Mouse (Mus musculus): ENCODE data around the gene Rhcg. TPM values are rescaled to one million over a fixed set of nuclear protein-coding genes. Genes with fewer than 3 reads are reported as not detected.

Gene Rhcg
- polyA plus RNA-seq, 1 experiment = not detected

GRCm38 (mm10) chr7:79572191-79572818, 45.2 kb downstream of the Rhcg start:
- TF ChIP-seq USF1 (IDR thresholded peaks at IDR 0.05; ENCODE audit: low read depth) (no peak), CTCF (IDR thresholded peaks at IDR 0.05; ENCODE audit: control insufficient read depth, insufficient read depth, insufficient read length) (no peak), MYOG (IDR thresholded peaks at IDR 0.05; ENCODE audit: control insufficient read depth, extremely low read depth, insufficient read length) (no peak), MYOD1 (IDR thresholded peaks at IDR 0.05; ENCODE audit: control insufficient read depth, insufficient read length, low read depth) (no peak), CEBPB (IDR thresholded peaks at IDR 0.05; ENCODE audit: low read depth) (no peak)
- no peaks in the 10 kb centered on the region for H3K79me3 ChIP-seq (ENCODE audit: low read depth)
- no peaks in the 10 kb centered on the region for H3K79me2 ChIP-seq (ENCODE audit: control insufficient read depth, insufficient read depth)
- peaks cover 73% of the 10 kb centered on the region for H3K27me3 ChIP-seq (ENCODE audit: control insufficient read depth, insufficient read depth, insufficient read length)
- no peak overlapping the region for H3K4me3 ChIP-seq (ENCODE audit: insufficient read depth, poor library complexity, severe bottlenecking)
- no peak overlapping the region for H3ac ChIP-seq (ENCODE audit: control insufficient read depth, insufficient read length, low read depth)
- H3K36me3 ChIP-seq (ENCODE audit: control insufficient read depth, insufficient read depth) = no peaks in the 10 kb centered on the region

- Histone ChIP-seq H3K27me3 (ENCODE audit: control insufficient read depth, insufficient read depth, insufficient read length) (peaks cover 50% of the 10 kb centered on the region), H3K36me3 (ENCODE audit: control insufficient read depth, insufficient read depth) (no peaks in the 10 kb centered on the region), H3K79me3 (ENCODE audit: low read depth) (no peaks in the 10 kb centered on the region), H3ac (ENCODE audit: control insufficient read depth, insufficient read length, low read depth) (no peak overlapping the region), H3K79me2 (ENCODE audit: control insufficient read depth, insufficient read depth) (no peaks in the 10 kb centered on the region), H3K4me3 (ENCODE audit: insufficient read depth, poor library complexity, severe bottlenecking) (no peak overlapping the region)
- TF ChIP-seq CEBPB (IDR thresholded peaks at IDR 0.05; ENCODE audit: low read depth) (no peak), FOSL1 (IDR thresholded peaks at IDR 0.05; ENCODE audit: insufficient read depth, low read length, poor library complexity, severe bottlenecking) (no peak), MYOG (IDR thresholded peaks at IDR 0.05; ENCODE audit: control insufficient read depth, extremely low read depth, insufficient read length) (no peak), MAX (IDR thresholded peaks at IDR 0.05) (no peak), CTCF (IDR thresholded peaks at IDR 0.05; ENCODE audit: control insufficient read depth, insufficient read depth, insufficient read length) (no peak), MYOD1 (IDR thresholded peaks at IDR 0.05; ENCODE audit: control insufficient read depth, insufficient read length, low read depth) (no peak), USF1 (IDR thresholded peaks at IDR 0.05; ENCODE audit: low read depth) (no peak)
Measured at GRCm38 (mm10) chr7:79568937-79569535, 48.4 kb downstream of the Rhcg start.

- H3K36me3 ChIP-seq (ENCODE audit: control insufficient read depth, insufficient read depth) = no peaks in the 10 kb centered on the region
- H3K4me3 ChIP-seq (ENCODE audit: insufficient read depth, poor library complexity, severe bottlenecking) = no peak overlapping the region
- H3ac ChIP-seq (ENCODE audit: control insufficient read depth, insufficient read length, low read depth) = no peak overlapping the region
- H3K79me3 ChIP-seq (ENCODE audit: low read depth) = no peaks in the 10 kb centered on the region
- no peak for TF ChIP-seq MYOD1 (IDR thresholded peaks at IDR 0.05; ENCODE audit: control insufficient read depth, insufficient read length, low read depth)
- no peak for TF ChIP-seq MYOG (IDR thresholded peaks at IDR 0.05; ENCODE audit: control insufficient read depth, extremely low read depth, insufficient read length)
- TF ChIP-seq MAX (IDR thresholded peaks at IDR 0.05) = no peak
- TF ChIP-seq CEBPB (IDR thresholded peaks at IDR 0.05; ENCODE audit: low read depth) = no peak
- no peak for TF ChIP-seq CTCF (IDR thresholded peaks at IDR 0.05; ENCODE audit: control insufficient read depth, insufficient read depth, insufficient read length)
- TF ChIP-seq FOSL1 (IDR thresholded peaks at IDR 0.05; ENCODE audit: insufficient read depth, low read length, poor library complexity, severe bottlenecking) = no peak
- TF ChIP-seq USF1 (IDR thresholded peaks at IDR 0.05; ENCODE audit: low read depth) = no peak
- no peaks in the 10 kb centered on the region for H3K79me2 ChIP-seq (ENCODE audit: control insufficient read depth, insufficient read depth)
- H3K27me3 ChIP-seq (ENCODE audit: control insufficient read depth, insufficient read depth, insufficient read length) = peaks cover 47% of the 10 kb centered on the region
Measured at GRCm38 (mm10) chr7:79568212-79568611, 49.2 kb downstream of the Rhcg start.

GRCm38 (mm10) chr7:79563675-79564074, 53.8 kb downstream of the Rhcg start:
- TF ChIP-seq MYOG (IDR thresholded peaks at IDR 0.05; ENCODE audit: control insufficient read depth, extremely low read depth, insufficient read length) (no peak), MYOD1 (IDR thresholded peaks at IDR 0.05; ENCODE audit: control insufficient read depth, insufficient read length, low read depth) (no peak), FOSL1 (IDR thresholded peaks at IDR 0.05; ENCODE audit: insufficient read depth, low read length, poor library complexity, severe bottlenecking) (no peak), CEBPB (IDR thresholded peaks at IDR 0.05; ENCODE audit: low read depth) (no peak), MAX (IDR thresholded peaks at IDR 0.05) (no peak), USF1 (IDR thresholded peaks at IDR 0.05; ENCODE audit: low read depth) (no peak), CTCF (IDR thresholded peaks at IDR 0.05; ENCODE audit: control insufficient read depth, insufficient read depth, insufficient read length) (no peak)
- no peaks in the 10 kb centered on the region for H3K36me3 ChIP-seq (ENCODE audit: control insufficient read depth, insufficient read depth)
- peaks cover 23% of the 10 kb centered on the region for H3K27me3 ChIP-seq (ENCODE audit: control insufficient read depth, insufficient read depth, insufficient read length)
- H3K79me3 ChIP-seq (ENCODE audit: low read depth) = no peaks in the 10 kb centered on the region
- no peak overlapping the region for H3ac ChIP-seq (ENCODE audit: control insufficient read depth, insufficient read length, low read depth)
- no peak overlapping the region for H3K4me3 ChIP-seq (ENCODE audit: insufficient read depth, poor library complexity, severe bottlenecking)
- no peaks in the 10 kb centered on the region for H3K79me2 ChIP-seq (ENCODE audit: control insufficient read depth, insufficient read depth)

GRCm38 (mm10) chr7:79562385-79562784, 55.1 kb downstream of the Rhcg start:
- Histone ChIP-seq H3K79me2 (ENCODE audit: control insufficient read depth, insufficient read depth) (no peaks in the 10 kb centered on the region), H3K27me3 (ENCODE audit: control insufficient read depth, insufficient read depth, insufficient read length) (peaks cover 23% of the 10 kb centered on the region), H3K79me3 (ENCODE audit: low read depth) (no peaks in the 10 kb centered on the region), H3ac (ENCODE audit: control insufficient read depth, insufficient read length, low read depth) (no peak overlapping the region), H3K4me3 (ENCODE audit: insufficient read depth, poor library complexity, severe bottlenecking) (no peak overlapping the region), H3K36me3 (ENCODE audit: control insufficient read depth, insufficient read depth) (no peaks in the 10 kb centered on the region)
- TF ChIP-seq MYOG (IDR thresholded peaks at IDR 0.05; ENCODE audit: control insufficient read depth, extremely low read depth, insufficient read length) = no peak
- no peak for TF ChIP-seq CTCF (IDR thresholded peaks at IDR 0.05; ENCODE audit: control insufficient read depth, insufficient read depth, insufficient read length)
- no peak for TF ChIP-seq MYOD1 (IDR thresholded peaks at IDR 0.05; ENCODE audit: control insufficient read depth, insufficient read length, low read depth)
- TF ChIP-seq USF1 (IDR thresholded peaks at IDR 0.05; ENCODE audit: low read depth) = no peak
- no peak for TF ChIP-seq CEBPB (IDR thresholded peaks at IDR 0.05; ENCODE audit: low read depth)

All from C2C12 (cell line).